Mouse (Mus musculus): Measurements from ENCODE around the gene Atp8b5. TPM values are rescaled to one million over a fixed set of nuclear protein-coding genes. Genes with fewer than 3 reads are reported as not detected.

Atp8b5 gene
- polyA plus RNA-seq, 1 experiment from 2014 or later = 0.25 TPM

- peaks cover 4% of the 10 kb centered on the region; the same call in 1 of the 2 replicates for H3K36me3 ChIP-seq (ENCODE audit: control insufficient read depth, insufficient read depth, low read length)
- H3K4me2 ChIP-seq = no peak overlapping the region
- 57% methylated on average over 16 of the region's 16 CpGs for WGBS
- no peak overlapping the region for H3K9ac ChIP-seq (ENCODE audit: low read depth, low read length)
- no peak for DNase-seq (ENCODE audit: low spot score)
- H3K27me3 ChIP-seq (replicated peaks; ENCODE audit: control insufficient read depth, insufficient read depth, low read length) = no peaks in the 10 kb centered on the region; the same call in 1 of the 2 replicates
- ATAC-seq (replicated peaks; ENCODE audit: low FRiP score) = peak; percentile 58
- H3K4me1 ChIP-seq (replicated peaks; ENCODE audit: control insufficient read depth, insufficient read depth, low read length) = peaks cover 2% of the 10 kb centered on the region; the same call in 1 of the 2 replicates
- H3K27ac ChIP-seq (ENCODE audit: low read depth, low read length) = peak overlapping the region; percentile 33; the same call in 1 of the 2 replicates
- H3K9me3 ChIP-seq (ENCODE audit: control insufficient read depth, low read length) = no peaks in the 10 kb centered on the region
- H3K4me3 ChIP-seq (ENCODE audit: low read depth, low read length) = no peak overlapping the region
These were observed 150.5 kb downstream of the Atp8b5 start for GRCm38 (mm10) chr4:43417269-43418062.

GRCm38 (mm10) chr4:43418450-43418849, 151.5 kb downstream of the Atp8b5 start:
- 82% methylated on average over 4 of the region's 4 CpGs for WGBS
- peaks cover 6% of the 10 kb centered on the region; the same call in 1 of the 2 replicates for H3K36me3 ChIP-seq (ENCODE audit: control insufficient read depth, insufficient read depth, low read length)

DNA sequence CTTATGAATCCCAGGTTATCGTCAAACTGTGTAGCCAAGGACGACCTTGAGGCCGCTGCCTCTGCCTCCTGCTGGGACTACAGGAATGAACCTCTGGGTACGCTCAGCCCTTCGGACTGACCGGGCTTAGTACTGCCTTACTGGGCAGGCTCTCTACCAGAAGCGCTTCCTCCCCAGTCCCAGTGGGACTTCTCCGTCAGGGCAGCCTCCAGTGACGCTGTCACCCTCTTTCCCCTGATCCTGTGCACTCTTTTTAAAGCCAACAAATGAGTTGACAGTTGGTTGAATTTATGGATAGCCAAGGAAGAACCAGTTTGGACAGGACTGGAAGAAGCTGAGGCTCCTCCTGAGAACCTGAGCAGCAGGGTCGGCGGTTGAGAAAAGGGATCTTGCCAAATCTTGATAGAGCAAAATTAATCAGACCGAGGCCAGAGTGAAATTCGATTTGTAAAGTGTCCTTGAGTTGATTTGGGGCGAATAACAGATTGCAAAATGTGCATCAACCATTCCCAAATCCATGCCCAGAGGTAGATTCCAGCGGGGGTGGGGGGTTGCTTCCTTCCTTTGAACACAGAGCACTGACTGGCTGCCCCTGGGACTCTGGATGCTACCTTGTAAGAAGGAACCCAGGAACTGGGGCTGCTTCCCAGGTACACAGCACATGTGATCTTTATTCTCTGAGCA, 152.2 kb downstream of the Atp8b5 start:
- Histone ChIP-seq H3K9me3 (ENCODE audit: control insufficient read depth, low read length) (no peaks in the 10 kb centered on the region), H3K27ac (ENCODE audit: low read depth, low read length) (no peak overlapping the region), H3K4me2 (no peak overlapping the region), H3K4me3 (ENCODE audit: low read depth, low read length) (no peak overlapping the region), H3K27me3 (replicated peaks; ENCODE audit: control insufficient read depth, insufficient read depth, low read length) (peaks cover 6% of the 10 kb centered on the region), H3K4me1 (replicated peaks; ENCODE audit: control insufficient read depth, insufficient read depth, low read length) (peaks cover 2% of the 10 kb centered on the region; the same call in 1 of the 2 replicates), H3K9ac (ENCODE audit: low read depth, low read length) (no peak overlapping the region), H3K36me3 (ENCODE audit: control insufficient read depth, insufficient read depth, low read length) (peaks cover 6% of the 10 kb centered on the region; the same call in 1 of the 2 replicates)
- 58% methylated on average over 15 of the region's 15 CpGs for WGBS
- ATAC-seq (replicated peaks; ENCODE audit: low FRiP score) (no peak), DNase-seq (ENCODE audit: low spot score) (no peak)

More at GRCm38 (mm10) chr4:43418450-43418849, 151.5 kb downstream of the Atp8b5 start:
- Histone ChIP-seq H3K27ac (ENCODE audit: low read depth, low read length) (no peak overlapping the region), H3K9ac (ENCODE audit: low read depth, low read length) (no peak overlapping the region), H3K4me2 (no peak overlapping the region), H3K27me3 (replicated peaks; ENCODE audit: control insufficient read depth, insufficient read depth, low read length) (peaks cover 2% of the 10 kb centered on the region; the same call in 1 of the 2 replicates), H3K4me1 (replicated peaks; ENCODE audit: control insufficient read depth, insufficient read depth, low read length) (peaks cover 2% of the 10 kb centered on the region; the same call in 1 of the 2 replicates), H3K9me3 (ENCODE audit: control insufficient read depth, low read length) (no peaks in the 10 kb centered on the region), H3K4me3 (ENCODE audit: low read depth, low read length) (no peak overlapping the region)
- DNase-seq (ENCODE audit: low spot score) = no peak
- no peak for ATAC-seq (replicated peaks; ENCODE audit: low FRiP score)

GRCm38 (mm10) chr4:43419801-43420281, 152.9 kb downstream of the Atp8b5 start:
- ATAC-seq (replicated peaks; ENCODE audit: low FRiP score) (no peak), DNase-seq (ENCODE audit: low spot score) (no peak)
- Histone ChIP-seq H3K27me3 (replicated peaks; ENCODE audit: control insufficient read depth, insufficient read depth, low read length) (peaks cover 13% of the 10 kb centered on the region), H3K36me3 (ENCODE audit: control insufficient read depth, insufficient read depth, low read length) (peaks cover 6% of the 10 kb centered on the region; the same call in 1 of the 2 replicates), H3K27ac (ENCODE audit: low read depth, low read length) (no peak overlapping the region), H3K4me1 (replicated peaks; ENCODE audit: control insufficient read depth, insufficient read depth, low read length) (peaks cover 2% of the 10 kb centered on the region; the same call in 1 of the 2 replicates), H3K9me3 (ENCODE audit: control insufficient read depth, low read length) (no peaks in the 10 kb centered on the region), H3K4me3 (ENCODE audit: low read depth, low read length) (no peak overlapping the region), H3K9ac (ENCODE audit: low read depth, low read length) (no peak overlapping the region), H3K4me2 (no peak overlapping the region)
- 55% methylated on average over 9 of the region's 9 CpGs for WGBS

- H3K4me2 ChIP-seq = no peak overlapping the region
- no peak for DNase-seq (ENCODE audit: low spot score)
- 6% methylated on average over 6 of the region's 6 CpGs for WGBS
- no peak overlapping the region for H3K27ac ChIP-seq (ENCODE audit: low read depth, low read length)
- no peaks in the 10 kb centered on the region for H3K9me3 ChIP-seq (ENCODE audit: control insufficient read depth, low read length)
- no peak overlapping the region for H3K4me3 ChIP-seq (ENCODE audit: low read depth, low read length)
- peaks cover 3% of the 10 kb centered on the region; the same call in 1 of the 2 replicates for H3K4me1 ChIP-seq (replicated peaks; ENCODE audit: control insufficient read depth, insufficient read depth, low read length)
- peaks cover 6% of the 10 kb centered on the region; the same call in 1 of the 2 replicates for H3K36me3 ChIP-seq (ENCODE audit: control insufficient read depth, insufficient read depth, low read length)
- ATAC-seq (replicated peaks; ENCODE audit: low FRiP score) = no peak
- no peak overlapping the region for H3K9ac ChIP-seq (ENCODE audit: low read depth, low read length)
- H3K27me3 ChIP-seq (replicated peaks; ENCODE audit: control insufficient read depth, insufficient read depth, low read length) = peaks cover 18% of the 10 kb centered on the region
These were observed 153.3 kb downstream of the Atp8b5 start for GRCm38 (mm10) chr4:43420305-43420704.

DNA sequence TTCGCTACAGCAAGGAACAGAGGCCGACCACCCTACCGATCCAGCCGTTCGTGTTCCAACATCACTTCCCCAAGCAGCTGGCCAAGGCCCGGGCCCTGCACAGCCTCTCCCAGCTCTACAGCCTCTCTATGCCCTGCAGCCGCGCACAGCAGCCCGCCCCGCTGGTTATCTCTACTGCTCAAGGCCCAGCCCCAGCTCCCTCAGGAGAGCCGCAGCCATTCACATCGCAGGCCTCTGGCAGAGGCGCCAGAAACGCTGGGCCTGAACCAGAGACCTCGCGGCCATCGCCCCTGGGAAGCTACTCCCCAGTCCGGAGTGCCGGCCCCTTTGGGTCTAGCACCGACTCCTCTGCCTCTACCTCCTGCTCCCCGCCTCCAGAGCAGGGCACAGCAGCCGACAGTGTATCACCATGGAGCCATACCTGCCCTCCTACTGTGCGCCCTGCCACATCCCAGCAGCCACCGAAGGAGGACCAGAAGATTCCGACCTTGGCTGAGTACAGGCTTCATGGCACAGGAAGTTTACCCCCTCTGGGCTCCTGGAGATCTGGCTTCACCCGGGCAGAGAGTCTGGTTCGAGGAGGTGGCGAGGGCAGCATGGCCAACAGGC, 154.8 kb downstream of the Atp8b5 start:
- H3K4me3 ChIP-seq (ENCODE audit: low read depth, low read length) = no peak overlapping the region
- no peak overlapping the region for H3K4me2 ChIP-seq
- H3K9ac ChIP-seq (ENCODE audit: low read depth, low read length) = no peak overlapping the region
- H3K36me3 ChIP-seq (ENCODE audit: control insufficient read depth, insufficient read depth, low read length) = 0 out of 2 replicates have a peak, but pooled peaks cover 6% of the 10 kb centered on the region
- peaks cover 9% of the 10 kb centered on the region; the same call in 1 of the 2 replicates for H3K4me1 ChIP-seq (replicated peaks; ENCODE audit: control insufficient read depth, insufficient read depth, low read length)
- H3K27ac ChIP-seq (ENCODE audit: low read depth, low read length) = no peak overlapping the region
- peaks cover 32% of the 10 kb centered on the region for H3K27me3 ChIP-seq (replicated peaks; ENCODE audit: control insufficient read depth, insufficient read depth, low read length)
- no peak for DNase-seq (ENCODE audit: low spot score)
- peak; percentile 48; the same call in 1 of the 2 replicates for ATAC-seq (replicated peaks; ENCODE audit: low FRiP score)
- WGBS = 66% methylated on average over 28 of the region's 28 CpGs
- no peaks in the 10 kb centered on the region for H3K9me3 ChIP-seq (ENCODE audit: control insufficient read depth, low read length)

Other genes with a start within 250 kb of the Atp8b5 start
- 22.5 and 23.3 TPM in 2 replicates for gene Pigo, start 241.3 kb upstream of the Atp8b5 start, polyA plus RNA-seq (2014; fragmentation: Nextera tagmentation; extraction: Ambion mirVana)
- 409 and 425 TPM in 2 replicates for gene Stoml2, start 235.4 kb upstream of the Atp8b5 start, polyA plus RNA-seq (2014; fragmentation: Nextera tagmentation; extraction: Ambion mirVana)
- gene Fam214b, start 220.9 kb upstream of the Atp8b5 start, polyA plus RNA-seq (2014; fragmentation: Nextera tagmentation; extraction: Ambion mirVana) = 6.0 and 7.4 TPM in 2 replicates
- 2.0 and 2.4 TPM in 2 replicates for gene Unc13b, start 208.2 kb upstream of the Atp8b5 start, polyA plus RNA-seq (2014; fragmentation: Nextera tagmentation; extraction: Ambion mirVana)
- gene Rusc2, start 114.8 kb downstream of the Atp8b5 start, polyA plus RNA-seq (2014; fragmentation: Nextera tagmentation; extraction: Ambion mirVana) = 1.4 and 2.0 TPM in 2 replicates
- gene Fam166b, start 162.0 kb downstream of the Atp8b5 start, polyA plus RNA-seq (2014; fragmentation: Nextera tagmentation; extraction: Ambion mirVana) = not detected in 2 replicates
- gene Tesk1, start 174.8 kb downstream of the Atp8b5 start, polyA plus RNA-seq (2014; fragmentation: Nextera tagmentation; extraction: Ambion mirVana) = 4.3 TPM in 2 replicates
- gene Cd72, start 187.5 kb downstream of the Atp8b5 start, polyA plus RNA-seq (2014; fragmentation: Nextera tagmentation; extraction: Ambion mirVana) = 1.2 and 1.3 TPM in 2 replicates
- not detected in 2 replicates for gene Sit1, start 216.6 kb downstream of the Atp8b5 start, polyA plus RNA-seq (2014; fragmentation: Nextera tagmentation; extraction: Ambion mirVana)
- 60.3 and 60.5 TPM in 2 replicates for gene Ccdc107, start 225.7 kb downstream of the Atp8b5 start, polyA plus RNA-seq (2014; fragmentation: Nextera tagmentation; extraction: Ambion mirVana)
- gene Arhgef39, start 232.5 kb downstream of the Atp8b5 start, polyA plus RNA-seq (2014; fragmentation: Nextera tagmentation; extraction: Ambion mirVana) = 45.1 and 46.1 TPM in 2 replicates
- 1.5 and 2.0 TPM in 2 replicates for gene Car9, start 239.8 kb downstream of the Atp8b5 start, polyA plus RNA-seq (2014; fragmentation: Nextera tagmentation; extraction: Ambion mirVana)